Mouse (Mus musculus): ENCODE data around the gene Prox1.

Gene Prox1

GRCm38 (mm10) chr1:190079643-190080275 is 90.8 kb downstream of the Prox1 start:
- DNase-seq (ENCODE audit: low spot score) = no peak

GRCm38 (mm10) chr1:190076601-190077000 is 93.9 kb downstream of the Prox1 start:
- DNase-seq (ENCODE audit: low spot score) = no peak

All from ovary, postnatal 10 days (tissue).